ENCODE assay signal across 41 mouse cellular contexts in the genomic region with DNA sequence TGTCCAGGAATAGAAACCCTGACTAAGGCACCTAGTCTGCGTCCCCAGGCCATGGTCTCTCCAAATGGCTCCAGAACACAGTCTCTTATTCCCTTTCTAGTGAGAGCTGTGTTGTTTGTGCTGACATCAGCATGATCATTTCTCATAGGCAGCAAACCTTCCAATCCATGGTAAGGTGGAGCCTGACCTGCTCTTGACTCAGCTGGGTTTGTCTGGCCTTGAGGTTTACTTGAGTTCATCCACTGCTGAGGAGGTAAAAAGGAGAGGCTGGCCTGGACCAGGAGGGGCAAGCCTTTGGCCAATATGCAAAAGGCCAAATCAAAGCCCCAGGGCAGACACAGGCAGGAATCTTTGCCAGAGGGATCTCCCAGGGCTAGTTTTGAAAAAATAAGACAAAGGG. TPM values are rescaled to one million over a fixed set of nuclear protein-coding genes. Genes with fewer than 3 reads are reported as not detected.
"Had no signal": no experiment of that assay in that cellular context is flagged by ENCODE, and none has a peak within 500 bp of the region (broad histone marks: within the 10 kb centered on the region; RNA-seq: fewer than 3 reads in every experiment).

No protein-coding gene starts in this region.

- DNase-seq: gastrocnemius, adult 2 months; gastrocnemius, postnatal 10 days; gastrocnemius, postnatal 25 days; heart, adult 18-20 months; heart, postnatal 10 days; kidney, adult 18-20 months; layer of hippocampus, adult 9-11 months; layer of hippocampus, postnatal 36 days; left cerebral cortex, postnatal 4 days; lung, adult 18-20 months had no signal

- H3K27ac ChIP-seq: gastrocnemius, adult 2 months; heart, embryonic 10.5 days; hindbrain, embryonic 13.5 days; hindbrain, embryonic 15.5 days; hindbrain, postnatal 0 days; limb, embryonic 13.5 days; limb, embryonic 15.5 days; liver, embryonic 12.5 days; liver, embryonic 14.5 days had no signal

- H3K36me3 ChIP-seq: heart, embryonic 10.5 days; heart, embryonic 12.5 days; hindbrain, embryonic 13.5 days; hindbrain, embryonic 15.5 days; limb, embryonic 13.5 days; limb, embryonic 15.5 days; liver, embryonic 12.5 days had no signal

- H3K4me3 ChIP-seq: gastrocnemius, adult 2 months; heart, embryonic 10.5 days; heart, embryonic 12.5 days; hindbrain, embryonic 13.5 days; hindbrain, embryonic 15.5 days; limb, embryonic 13.5 days; limb, embryonic 15.5 days; liver, embryonic 12.5 days had no signal

- H3K27me3 ChIP-seq: heart, embryonic 12.5 days; hindbrain, embryonic 13.5 days; hindbrain, embryonic 15.5 days; limb, embryonic 13.5 days; limb, embryonic 15.5 days; liver, embryonic 12.5 days had no signal

- ATAC-seq: hindbrain, postnatal 0 days; intestine, embryonic 16.5 days; liver, embryonic 12.5 days had no signal

- H3K4me2 ChIP-seq: heart, embryonic 12.5 days; hindbrain, embryonic 13.5 days; hindbrain, embryonic 15.5 days; limb, embryonic 13.5 days; limb, embryonic 15.5 days; liver, embryonic 12.5 days had no signal

- H3K4me1 ChIP-seq: heart, embryonic 10.5 days; hindbrain, embryonic 13.5 days; hindbrain, embryonic 15.5 days; limb, embryonic 13.5 days; limb, embryonic 15.5 days had no signal

- H3K9ac ChIP-seq: heart, embryonic 12.5 days; hindbrain, embryonic 13.5 days; hindbrain, embryonic 15.5 days; limb, embryonic 13.5 days; limb, embryonic 15.5 days; liver, embryonic 12.5 days; liver, embryonic 14.5 days had no signal

- H3K9me3 ChIP-seq: heart, embryonic 10.5 days; heart, embryonic 12.5 days; hindbrain, embryonic 13.5 days; hindbrain, embryonic 15.5 days; limb, embryonic 13.5 days; limb, embryonic 15.5 days; liver, embryonic 12.5 days had no signal

RNA-seq across cellular contexts. Expression of a gene that starts 20.8 kb away (rescaled TPM):
- total RNA-seq: gastrocnemius, adult 2 months; gastrocnemius, postnatal 10 days; gastrocnemius, postnatal 25 days; gastrocnemius, postnatal 4 days; granulocyte monocyte progenitor cell, adult 5-6 weeks; heart, adult 18-20 months; heart, adult 8-10 months; heart, postnatal 10 days; heart, postnatal 25 days; hematopoietic stem cell, adult 5-6 weeks; hindbrain, postnatal 0 days; layer of hippocampus, adult 18-20 months; layer of hippocampus, adult 8-10 months; layer of hippocampus, postnatal 14 days; layer of hippocampus, postnatal 36 days; left cerebral cortex, adult 18-20 months; left cerebral cortex, adult 8-10 months; left cerebral cortex, postnatal 10 days; left cerebral cortex, postnatal 25 days; left cerebral cortex, postnatal 4 days; liver, adult 2 months had no signal
- polyA plus RNA-seq: frontal cortex, adult 2 months; heart, embryonic 10.5 days; heart, embryonic 12.5 days; heart, embryonic 14.5 days; heart, embryonic 16.5 days; hindbrain, embryonic 11.5 days; hindbrain, embryonic 13.5 days; hindbrain, embryonic 15.5 days; hindbrain, postnatal 0 days; intestine, embryonic 14.5 days; intestine, embryonic 16.5 days; large intestine, adult 2 months; limb, embryonic 11.5 days; limb, embryonic 13.5 days; limb, embryonic 15.5 days; liver, adult 2 months; liver, embryonic 12.5 days; liver, embryonic 14.5 days; liver, embryonic 16.5 days had no signal
